Comparison of ENCODE assay signal across 20 mouse cellular contexts in the genomic region with DNA sequence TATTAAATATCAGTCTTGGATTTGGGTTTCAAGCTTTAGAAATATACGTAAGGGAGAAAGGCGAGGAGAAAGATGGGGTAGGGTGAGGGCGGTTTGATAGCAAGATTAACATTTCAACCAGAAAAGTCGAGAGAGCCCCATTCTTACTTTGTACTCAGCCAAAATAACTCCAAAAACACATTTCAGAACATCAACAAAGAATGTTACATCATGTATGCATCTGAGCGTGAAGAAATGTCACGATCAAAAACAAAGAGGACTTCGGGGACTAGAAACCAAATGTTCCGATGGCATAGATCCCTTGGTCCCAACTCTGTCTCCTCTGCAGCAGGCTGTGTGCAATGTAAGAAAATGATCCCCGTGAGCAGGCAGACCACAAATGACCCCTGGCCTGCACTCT. TPM values are rescaled to one million over a fixed set of nuclear protein-coding genes. Genes with fewer than 3 reads are reported as not detected.
"Had no signal": no experiment of that assay in that cellular context is flagged by ENCODE, and none has a peak within 500 bp of the region (broad histone marks: within the 10 kb centered on the region; RNA-seq: fewer than 3 reads in every experiment).

No protein-coding gene starts in this region.

- H3K36me3 ChIP-seq: liver, embryonic 13.5 days; midbrain, embryonic 10.5 days; midbrain, embryonic 13.5 days; neural tube, embryonic 15.5 days; stomach, embryonic 15.5 days had no signal

- H3K9ac ChIP-seq: liver, embryonic 13.5 days; lung, embryonic 14.5 days; midbrain, embryonic 13.5 days; neural tube, embryonic 15.5 days; stomach, embryonic 15.5 days had no signal

- DNase-seq: kidney, adult 2 months; kidney, postnatal 25 days; liver, embryonic 13.5 days; lung, embryonic 14.5 days; retina, postnatal 1 day; right cerebral cortex, postnatal 25 days; spleen, adult 18-20 months; thymus, postnatal 25 days had no signal

- H3K4me3 ChIP-seq: liver, embryonic 13.5 days; midbrain, embryonic 10.5 days; midbrain, embryonic 13.5 days; myocyte; neural tube, embryonic 15.5 days; stomach, embryonic 15.5 days had no signal

- H3K9me3 ChIP-seq: liver, embryonic 13.5 days; midbrain, embryonic 10.5 days; midbrain, embryonic 13.5 days; neural tube, embryonic 15.5 days; stomach, embryonic 15.5 days had no signal

- H3K27ac ChIP-seq: kidney, postnatal 0 days; liver, embryonic 13.5 days; macrophage; midbrain, embryonic 10.5 days; midbrain, embryonic 13.5 days; neural tube, embryonic 15.5 days; stomach, embryonic 15.5 days had no signal

- H3K4me2 ChIP-seq: liver, embryonic 13.5 days; lung, embryonic 14.5 days; midbrain, embryonic 13.5 days; neural tube, embryonic 15.5 days; stomach, embryonic 15.5 days had no signal

- ATAC-seq: intestine, postnatal 0 days; lung, postnatal 0 days; midbrain, embryonic 13.5 days; midbrain, embryonic 16.5 days had no signal

- H3K4me1 ChIP-seq: liver, embryonic 13.5 days; stomach, embryonic 15.5 days had no signal

- H3K27me3 ChIP-seq: neural tube, embryonic 15.5 days had no signal

RNA-seq across cellular contexts. Expression of gene Arpp21, which starts 2.4 kb away (rescaled TPM):
- total RNA-seq: monocyte, adult 5-6 weeks had no signal
- polyA plus RNA-seq: liver, adult 2 months; lung, postnatal 0 days had no signal
